Mouse (Mus musculus) liver, embryonic 16.5 days (tissue): Measurements from ENCODE around the gene Fam20c. TPM values are rescaled to one million over a fixed set of nuclear protein-coding genes. Genes with fewer than 3 reads are reported as not detected.

ENCODE experiments used
- ATAC-seq: fragments of 200-750 bp; cut with Nextera tagmentation; 2 replicates; pipeline ENCODE4 v1.8.0; 2017; ENCODE audit warnings: low read depth, mild to moderate bottlenecking, moderate number of reproducible peaks, moderate library complexity
- H3K27ac ChIP-seq: fragments of 300-500 bp; sonication (generic); 2 replicates; pipeline ENCODE4 v1.5.1; 2014; ENCODE audit warnings: mild to moderate bottlenecking, low read length
- H3K27me3 ChIP-seq: fragments of 300-500 bp; sonication (generic); 2 replicates; pipeline ENCODE4 v1.6.1; 2014; ENCODE audit warnings: low read depth, low read length, mixed read lengths; ENCODE audit not compliant: control insufficient read depth, insufficient read depth
- H3K36me3 ChIP-seq: fragments of 300-500 bp; sonication (generic); 2 replicates; pipeline ENCODE4 v1.6.1; 2014; ENCODE audit warnings: mild to moderate bottlenecking; ENCODE audit not compliant: control insufficient read depth, insufficient read depth
- H3K4me1 ChIP-seq: fragments of 300-500 bp; sonication (generic); 2 replicates; pipeline ENCODE4 v1.6.1; 2014; ENCODE audit warnings: low read depth, low read length, mixed read lengths; ENCODE audit not compliant: control insufficient read depth
- H3K4me2 ChIP-seq: fragments of 300-500 bp; sonication (generic); 2 replicates; pipeline ENCODE4 v1.6.1; 2014; ENCODE audit warnings: low read depth, low read length, mixed read lengths
- H3K4me3 ChIP-seq: fragments of 300-500 bp; sonication (generic); 2 replicates; pipeline ENCODE4 v1.5.1; 2014; ENCODE audit warnings: low read depth, mild to moderate bottlenecking, low read length
- H3K9ac ChIP-seq: fragments of 300-500 bp; sonication (generic); 2 replicates; pipeline ENCODE4 v1.6.1; 2014; ENCODE audit warnings: low read depth, low read length
- H3K9me3 ChIP-seq: fragments of 300-500 bp; sonication (generic); replicated peaks from 2 replicates; pipeline ENCODE4 v1.6.1; 2016; ENCODE audit warnings: low read length; ENCODE audit not compliant: control insufficient read depth
- WGBS: fragments of 180-500 bp; shearing (Covaris S2); extraction: QIAGEN DNeasy Blood & Tissue Kit; methylation state at CpG from one replicate; pipeline ENCODE4 v1.1.7; 2014; ENCODE audit not compliant: insufficient replicate concordance; 5-methylcytosine and 5-hydroxymethylcytosine counted together
- polyA plus RNA-seq: library from polyadenylated mRNA; unstranded; fragments of >200 nt; fragmentation: Nextera tagmentation; extraction: Ambion mirVana; gene quantifications from 2 replicates; pipeline ENCODE4 v1.2.1, GENCODE M21; 2015

Fam20c gene
- polyA plus RNA-seq, 1 experiment from 2014 or later = 10.8 TPM

GRCm38 (mm10) chr5:138733317-138733899 is 20.9 kb upstream of the Fam20c start:
- Histone ChIP-seq H3K4me3 (no peak overlapping the region), H3K36me3 (no peaks in the 10 kb centered on the region), H3K27ac (no peak overlapping the region), H3K9ac (no peak overlapping the region), H3K27me3 (no peaks in the 10 kb centered on the region), H3K4me1 (no peaks in the 10 kb centered on the region), H3K4me2 (no peak overlapping the region), H3K9me3 (no peaks in the 10 kb centered on the region)
- WGBS = 78% methylated on average over 11 of the region's 11 CpGs
- ATAC-seq = no peak

DNA sequence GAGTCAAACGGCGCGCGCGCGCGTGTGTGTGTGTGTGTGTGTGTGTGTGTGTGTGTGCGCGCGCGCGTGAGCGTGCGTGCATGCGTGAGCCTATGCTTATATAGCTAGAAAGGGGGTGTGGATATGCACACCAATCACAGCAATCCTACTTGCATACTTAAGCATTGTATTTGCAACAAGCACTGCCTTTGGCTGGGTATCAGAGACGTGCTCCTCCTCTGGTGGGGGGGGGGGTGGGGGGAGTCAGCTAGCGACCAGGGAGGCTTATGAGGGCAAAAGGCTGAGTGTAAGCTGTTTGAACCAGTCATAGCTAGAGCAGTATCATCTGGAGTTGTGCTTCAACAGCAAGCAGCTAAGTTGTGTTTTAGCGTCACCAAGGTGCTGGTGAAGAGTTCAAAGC is 20.3 kb upstream of the Fam20c start:
- H3K27ac ChIP-seq = no peak overlapping the region
- H3K4me2 ChIP-seq = no peak overlapping the region
- no peak for ATAC-seq
- H3K9ac ChIP-seq = no peak overlapping the region
- no peaks in the 10 kb centered on the region for H3K4me1 ChIP-seq
- WGBS = 83% methylated on average over 16 of the region's 18 CpGs
- H3K9me3 ChIP-seq = no peaks in the 10 kb centered on the region
- H3K36me3 ChIP-seq = no peaks in the 10 kb centered on the region
- H3K27me3 ChIP-seq = no peaks in the 10 kb centered on the region
- H3K4me3 ChIP-seq = no peak overlapping the region

- 48% methylated on average over 8 of the region's 8 CpGs for WGBS
- ATAC-seq = no peak
- Histone ChIP-seq H3K9ac (no peak overlapping the region), H3K27ac (no peak overlapping the region), H3K4me1 (no peaks in the 10 kb centered on the region), H3K9me3 (no peaks in the 10 kb centered on the region), H3K27me3 (no peaks in the 10 kb centered on the region), H3K4me3 (no peak overlapping the region), H3K36me3 (no peaks in the 10 kb centered on the region), H3K4me2 (no peak overlapping the region)
Observed at GRCm38 (mm10) chr5:138735201-138735757, 19.0 kb upstream of the Fam20c start.

GRCm38 (mm10) chr5:138740150-138740549 is 14.2 kb upstream of the Fam20c start:
- no peak overlapping the region for H3K27ac ChIP-seq
- no peak overlapping the region for H3K4me3 ChIP-seq
- no peak for ATAC-seq
- H3K4me2 ChIP-seq = no peak overlapping the region
- no peak overlapping the region for H3K9ac ChIP-seq
- no peaks in the 10 kb centered on the region for H3K4me1 ChIP-seq
- H3K36me3 ChIP-seq = no peaks in the 10 kb centered on the region
- 39% methylated on average over 3 of the region's 3 CpGs for WGBS
- H3K9me3 ChIP-seq = no peaks in the 10 kb centered on the region
- no peaks in the 10 kb centered on the region for H3K27me3 ChIP-seq

- Histone ChIP-seq H3K4me2 (no peak overlapping the region), H3K9ac (no peak overlapping the region), H3K4me3 (no peak overlapping the region), H3K9me3 (no peaks in the 10 kb centered on the region), H3K27me3 (no peaks in the 10 kb centered on the region), H3K36me3 (no peaks in the 10 kb centered on the region), H3K27ac (no peak overlapping the region), H3K4me1 (no peaks in the 10 kb centered on the region)
- no peak for ATAC-seq
- 44% methylated on average over 5 of the region's 5 CpGs for WGBS
Observed at GRCm38 (mm10) chr5:138741516-138741915, 12.8 kb upstream of the Fam20c start.

GRCm38 (mm10) chr5:138742281-138742680 is 12.0 kb upstream of the Fam20c start:
- Histone ChIP-seq H3K27me3 (no peaks in the 10 kb centered on the region), H3K27ac (no peak overlapping the region), H3K4me3 (no peak overlapping the region), H3K9me3 (no peaks in the 10 kb centered on the region), H3K4me2 (no peak overlapping the region), H3K4me1 (no peaks in the 10 kb centered on the region), H3K36me3 (no peaks in the 10 kb centered on the region), H3K9ac (no peak overlapping the region)
- WGBS = 63% methylated on average over 5 of the region's 5 CpGs
- no peak for ATAC-seq

DNA sequence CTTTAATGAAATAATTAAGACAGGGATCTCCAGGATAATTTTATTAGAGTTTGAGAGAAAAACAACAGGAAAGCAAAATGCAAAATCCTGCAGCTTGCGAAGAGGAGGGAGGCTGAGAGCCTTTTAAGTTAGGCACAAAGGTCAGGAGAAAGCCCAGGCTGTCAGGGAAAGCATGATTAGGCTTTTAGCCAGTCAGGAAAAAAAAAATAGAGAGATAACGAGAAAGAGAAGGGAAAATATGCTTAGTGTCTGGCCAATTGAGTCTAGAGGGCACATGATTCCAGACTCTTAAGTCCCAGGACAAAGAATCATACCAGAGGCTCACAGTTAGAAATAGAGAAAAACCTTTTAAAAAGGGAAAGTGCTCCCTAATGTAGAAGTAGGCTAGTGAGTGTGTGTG is 10.7 kb upstream of the Fam20c start:
- WGBS = 40% methylated on average over 2 of the region's 2 CpGs
- H3K27me3 ChIP-seq = no peaks in the 10 kb centered on the region
- H3K9me3 ChIP-seq = no peaks in the 10 kb centered on the region
- H3K4me1 ChIP-seq = no peaks in the 10 kb centered on the region
- H3K4me3 ChIP-seq = no peak overlapping the region
- H3K4me2 ChIP-seq = no peak overlapping the region
- H3K36me3 ChIP-seq = no peaks in the 10 kb centered on the region
- no peak for ATAC-seq
- no peak overlapping the region for H3K9ac ChIP-seq
- H3K27ac ChIP-seq = no peak overlapping the region

DNA sequence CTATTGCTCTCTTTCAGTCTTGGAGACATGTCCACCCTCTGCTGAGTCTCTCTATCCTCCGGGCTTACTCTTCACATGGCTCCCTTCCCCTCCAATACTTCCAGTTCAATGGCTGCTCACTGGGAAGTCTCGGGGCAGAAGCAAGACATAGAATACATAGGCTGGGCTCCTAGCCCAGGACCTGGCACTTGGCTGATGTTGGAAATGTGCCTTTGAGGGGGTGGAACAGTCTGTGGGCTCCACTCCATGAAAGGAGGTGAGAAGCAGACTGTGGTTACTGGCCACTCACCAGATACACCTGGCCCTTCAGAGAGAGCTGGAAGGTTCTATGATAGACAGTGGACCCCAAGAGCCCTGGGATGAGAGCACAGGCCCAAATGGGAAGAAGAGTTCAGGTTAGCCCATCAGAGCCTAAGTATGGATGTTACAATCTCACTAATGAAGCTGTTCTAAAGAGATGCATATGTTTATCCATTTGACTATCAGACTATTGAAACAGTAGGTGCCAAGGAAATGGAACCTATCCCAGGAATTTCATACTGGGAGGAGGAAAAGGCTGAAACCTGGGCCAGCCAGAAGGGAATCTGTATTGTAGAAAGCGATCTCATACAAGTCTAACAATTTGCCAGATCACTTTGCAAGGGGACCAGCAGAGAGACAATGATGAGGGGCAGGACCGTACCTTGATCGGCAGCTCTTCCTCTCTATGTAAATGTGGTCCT is 8.8 kb upstream of the Fam20c start:
- Histone ChIP-seq H3K4me2 (no peak overlapping the region), H3K27ac (no peak overlapping the region), H3K9me3 (no peaks in the 10 kb centered on the region), H3K36me3 (no peaks in the 10 kb centered on the region), H3K4me3 (no peak overlapping the region), H3K27me3 (no peaks in the 10 kb centered on the region), H3K4me1 (no peaks in the 10 kb centered on the region), H3K9ac (no peak overlapping the region)
- no peak for ATAC-seq
- WGBS = 61% methylated on average over 5 of the region's 5 CpGs

DNA sequence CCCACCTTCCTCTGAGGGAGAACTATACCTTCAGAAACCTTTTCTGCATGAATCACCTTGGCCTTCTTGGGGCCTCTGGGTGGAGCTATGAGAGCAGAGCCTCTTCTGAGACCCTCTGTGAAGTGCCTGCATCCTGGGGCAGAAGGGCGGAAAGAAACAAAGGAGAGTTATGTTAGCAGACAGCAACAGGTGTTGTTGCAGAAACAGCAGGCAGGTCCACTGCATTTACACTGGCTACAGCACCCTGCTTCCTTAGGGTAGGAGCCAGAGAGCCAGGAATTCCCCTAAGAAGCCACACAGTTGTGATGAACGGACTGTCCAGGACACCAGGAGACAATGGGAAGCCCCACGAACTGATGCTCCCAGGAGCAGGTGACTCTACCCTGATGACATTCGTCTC is 1.0 kb upstream of the Fam20c start:
- WGBS = 54% methylated on average over 4 of the region's 4 CpGs
- H3K4me2 ChIP-seq = no peak overlapping the region
- no peaks in the 10 kb centered on the region for H3K4me1 ChIP-seq
- H3K9me3 ChIP-seq = no peaks in the 10 kb centered on the region
- H3K4me3 ChIP-seq = no peak overlapping the region
- H3K27me3 ChIP-seq = peaks cover 33% of the 10 kb centered on the region
- H3K36me3 ChIP-seq = no peaks in the 10 kb centered on the region
- no peak overlapping the region for H3K9ac ChIP-seq
- no peak overlapping the region for H3K27ac ChIP-seq
- no peak for ATAC-seq
